ENCODE assay signal across 30 mouse cellular contexts in the genomic region with DNA sequence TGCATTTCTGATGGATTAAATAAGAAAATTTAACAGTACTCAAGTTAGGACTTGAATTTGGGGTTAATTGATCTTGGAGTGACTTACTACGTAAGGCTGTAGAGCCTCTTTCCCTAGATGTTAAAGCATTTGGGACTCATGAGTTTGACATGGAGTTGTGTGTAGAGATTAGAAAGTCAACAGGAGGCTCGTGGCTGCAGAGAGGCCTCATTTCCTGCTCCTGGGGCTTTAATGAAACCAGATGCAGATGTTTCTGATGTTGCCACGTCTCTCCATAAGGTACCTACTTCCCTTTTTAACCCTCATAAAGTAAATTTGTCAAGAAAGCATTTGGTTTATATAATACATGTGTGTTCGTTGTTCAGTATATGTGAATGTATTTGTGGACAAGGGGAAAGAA. TPM values are rescaled to one million over a fixed set of nuclear protein-coding genes. Genes with fewer than 3 reads are reported as not detected.
DNase-seq lines count a peak whose midpoint lies in the region; ATAC-seq lines count a peak whose summit lies in the region.
"Had no signal": no experiment of that assay in that cellular context is flagged by ENCODE, and none has a peak within 500 bp of the region (broad histone marks: within the 10 kb centered on the region; RNA-seq: fewer than 3 reads in every experiment).

No protein-coding gene starts in this region.

- peak; percentile 30 for DNase-seq in embryo, embryonic 10.5 days (ENCODE audit: low spot score)
- DNase-seq in embryo, embryonic 9.5 days (ENCODE audit: extremely low spot score), result no peak
- DNase-seq in hindlimb bud, embryonic 11.5 days (ENCODE audit: extremely low spot score, low read depth, low spot score), result peak; percentile 54
- no peak for DNase-seq in adipocyte (ENCODE audit: low spot score)
- DNase-seq in forebrain, embryonic 11.5 days (ENCODE audit: low spot score), result no peak
- DNase-seq in heart, postnatal 4 days, result no peak
- DNase-seq: adrenal gland, postnatal 25 days; cerebellum, adult 18-20 months; cerebellum, postnatal 10 days; gastrocnemius, adult 2 months; gastrocnemius, postnatal 36 days; heart, postnatal 10 days; kidney, postnatal 25 days; lung, embryonic 14.5 days; lung, postnatal 14 days; right cerebral cortex, postnatal 4 days; thymus, adult 2 months; thymus, postnatal 36 days had no signal

- peak; percentile 73 for ATAC-seq in common myeloid progenitor, adult 5-6 weeks (replicated peaks; ENCODE audit: low read depth, poor library complexity, severe bottlenecking)
- ATAC-seq in megakaryocyte progenitor cell, adult 5-6 weeks (replicated peaks; ENCODE audit: poor library complexity), result peak; percentile 71
- ATAC-seq in forebrain, embryonic 11.5 days (replicated peaks; ENCODE audit: low FRiP score), result no peak
- ATAC-seq: forebrain, embryonic 15.5 days; intestine, postnatal 0 days had no signal

- 70% methylated on average over 4 of the region's 4 CpGs for WGBS in forebrain, embryonic 11.5 days

- H3K9ac ChIP-seq in forebrain, embryonic 11.5 days (ENCODE audit: low read length), result no peak overlapping the region
- H3K9ac ChIP-seq: embryonic facial prominence, embryonic 12.5 days; forebrain, embryonic 15.5 days; heart, embryonic 13.5 days; kidney, embryonic 15.5 days; liver, embryonic 15.5 days; lung, embryonic 14.5 days; midbrain, embryonic 12.5 days; neural tube, embryonic 13.5 days had no signal

- H3K27me3 ChIP-seq in forebrain, embryonic 11.5 days (ENCODE audit: control insufficient read depth, insufficient read depth, low read length), result no peaks in the 10 kb centered on the region
- H3K27me3 ChIP-seq: embryonic facial prominence, embryonic 12.5 days; forebrain, embryonic 15.5 days; heart, embryonic 13.5 days; kidney, embryonic 15.5 days; liver, embryonic 15.5 days; megakaryocyte, embryonic 14.5 days; midbrain, embryonic 12.5 days; neural tube, embryonic 13.5 days had no signal

- no peak overlapping the region for H3K4me2 ChIP-seq in forebrain, embryonic 11.5 days (ENCODE audit: low read depth, low read length, severe bottlenecking)
- H3K4me2 ChIP-seq: embryonic facial prominence, embryonic 12.5 days; forebrain, embryonic 15.5 days; heart, embryonic 13.5 days; kidney, embryonic 15.5 days; liver, embryonic 15.5 days; lung, embryonic 14.5 days; midbrain, embryonic 12.5 days; neural tube, embryonic 13.5 days had no signal

- H3K27ac ChIP-seq in forebrain, embryonic 11.5 days (ENCODE audit: low read depth, low read length), result no peak overlapping the region
- H3K27ac ChIP-seq: embryonic facial prominence, embryonic 12.5 days; forebrain, embryonic 15.5 days; gastrocnemius, adult 2 months; heart, embryonic 13.5 days; kidney, embryonic 15.5 days; layer of hippocampus, adult 2 months; liver, embryonic 15.5 days; midbrain, embryonic 12.5 days; neural tube, embryonic 13.5 days had no signal

- H3K4me1 ChIP-seq in forebrain, embryonic 11.5 days (replicated peaks; ENCODE audit: control insufficient read depth, insufficient read depth, low read length), result no peaks in the 10 kb centered on the region
- H3K4me1 ChIP-seq: kidney, embryonic 15.5 days; liver, embryonic 15.5 days; megakaryocyte, embryonic 14.5 days; midbrain, embryonic 12.5 days; neural tube, embryonic 13.5 days had no signal

- H3K4me3 ChIP-seq in forebrain, embryonic 11.5 days (ENCODE audit: low read depth, low read length), result no peak overlapping the region
- H3K4me3 ChIP-seq: embryonic facial prominence, embryonic 12.5 days; forebrain, embryonic 15.5 days; gastrocnemius, adult 2 months; heart, embryonic 13.5 days; kidney, embryonic 15.5 days; layer of hippocampus, adult 2 months; liver, embryonic 15.5 days; megakaryocyte, embryonic 14.5 days; midbrain, embryonic 12.5 days; neural tube, embryonic 13.5 days had no signal

- H3K9me3 ChIP-seq in forebrain, embryonic 11.5 days (ENCODE audit: control insufficient read depth, low read length), result no peaks in the 10 kb centered on the region
- H3K9me3 ChIP-seq: embryonic facial prominence, embryonic 12.5 days; forebrain, embryonic 15.5 days; heart, embryonic 13.5 days; kidney, embryonic 15.5 days; liver, embryonic 15.5 days; megakaryocyte, embryonic 14.5 days; midbrain, embryonic 12.5 days; neural tube, embryonic 13.5 days had no signal

- no peaks in the 10 kb centered on the region; the same call in 1 of the 2 replicates for H3K36me3 ChIP-seq in forebrain, embryonic 11.5 days (ENCODE audit: control insufficient read depth, insufficient read depth, low read length)
- H3K36me3 ChIP-seq: embryonic facial prominence, embryonic 12.5 days; heart, embryonic 13.5 days; kidney, embryonic 15.5 days; liver, embryonic 15.5 days had no signal

RNA-seq across cellular contexts. Expression of gene Fam171b, which starts 43.8 kb away (rescaled TPM):
- total RNA-seq in common myeloid progenitor, adult 5-6 weeks (2017), result not detected in 2 replicates
- not detected in 2 replicates for total RNA-seq in megakaryocyte progenitor cell, adult 5-6 weeks (2015)
- not detected in 2 replicates for total RNA-seq in megakaryocyte progenitor cell, adult 5-6 weeks (2017)
- polyA plus RNA-seq in forebrain, embryonic 11.5 days (2014; fragmentation: Nextera tagmentation; extraction: Ambion mirVana), result 56.6 and 58.9 TPM in 2 replicates
- 1 to 10 TPM; 1.3 to 1.6 TPM for total RNA-seq in heart, postnatal 4 days (2021)

Comparison
In these comparisons a context has a peak if more than half of its experiments do, and no peak if none do; other contexts are left out.
1. DNase-seq: peak in embryo, embryonic 10.5 days (single experiment) and hindlimb bud, embryonic 11.5 days (single experiment); none in embryo, embryonic 9.5 days (single experiment), adipocyte (single experiment), forebrain, embryonic 11.5 days (single experiment) and heart, postnatal 4 days (single experiment).